Mouse (Mus musculus): ENCODE measurements at regions not wholly inside any gene's neighbourhood (a gene's known extent, or its start where the extent isn't known, plus 50 kb on each side); places are given as distances from the start of the nearest gene placed in this dataset.

DNA sequence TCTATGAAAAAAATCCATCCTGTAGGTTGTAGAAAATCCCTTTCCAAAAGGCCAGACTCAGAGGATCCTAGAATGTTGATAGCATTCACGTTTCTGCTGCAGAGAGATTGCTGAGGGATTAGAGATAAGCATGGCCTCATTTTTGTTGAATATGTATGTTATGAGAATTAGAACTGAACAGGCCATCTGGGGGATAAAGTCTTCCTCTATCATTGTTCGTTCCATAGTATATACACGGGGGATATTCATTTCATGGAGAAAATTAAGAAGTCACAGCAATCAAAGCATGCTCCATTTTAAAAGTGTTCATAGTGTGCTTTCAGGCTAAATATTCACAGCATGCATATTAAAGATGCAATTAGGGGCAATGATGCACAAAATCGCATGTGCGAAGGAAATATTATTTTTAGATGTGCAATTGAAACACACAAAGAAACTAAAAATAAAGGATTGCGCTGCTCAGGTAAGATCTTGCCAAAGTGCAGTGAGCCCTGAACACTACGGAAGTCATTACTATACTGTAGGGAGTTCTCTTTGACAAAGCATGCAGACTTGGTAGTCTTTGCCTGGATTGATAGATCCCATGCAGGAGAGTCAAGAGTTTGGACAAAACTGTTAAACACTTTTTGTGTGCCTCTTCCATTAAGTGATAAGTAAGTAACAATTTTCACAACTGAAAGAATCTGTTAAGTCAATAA lies 511.5 kb downstream of the Phf3 start:
- DNase-seq (ENCODE audit: extremely low spot score in 1 of 2, low spot score in 1 of 2), result no peak

DNA sequence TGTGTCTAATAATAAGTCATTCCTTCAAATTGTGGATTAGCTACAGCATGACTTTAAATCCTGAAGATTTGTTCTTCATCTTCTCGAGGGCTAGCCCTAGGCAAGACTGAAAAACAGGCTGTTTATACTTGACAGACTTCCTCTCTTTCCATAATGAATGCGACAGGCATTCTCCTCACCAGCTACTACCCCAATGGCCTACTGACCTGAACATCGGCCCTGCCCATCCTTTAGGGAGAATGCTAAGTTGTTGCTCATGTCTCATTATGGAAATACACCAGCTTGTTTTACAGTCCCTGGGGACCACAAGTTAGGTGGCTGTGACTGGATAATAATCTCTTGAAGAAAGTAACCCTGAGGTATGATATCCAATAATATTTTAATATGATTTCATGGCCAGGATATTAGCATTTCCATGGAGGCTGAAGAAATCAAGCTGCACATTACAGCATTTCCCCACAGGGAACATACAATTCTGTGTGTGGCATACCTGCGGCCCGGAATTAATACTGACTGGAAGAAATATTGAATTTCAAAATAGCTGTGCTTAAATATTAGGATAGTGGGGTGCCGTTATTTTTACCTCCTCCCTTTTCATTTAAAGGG lies 553.0 kb downstream of the Phf3 start:
- DNase-seq (ENCODE audit: extremely low spot score in 1 of 2, low spot score in 1 of 2), result no peak

DNA sequence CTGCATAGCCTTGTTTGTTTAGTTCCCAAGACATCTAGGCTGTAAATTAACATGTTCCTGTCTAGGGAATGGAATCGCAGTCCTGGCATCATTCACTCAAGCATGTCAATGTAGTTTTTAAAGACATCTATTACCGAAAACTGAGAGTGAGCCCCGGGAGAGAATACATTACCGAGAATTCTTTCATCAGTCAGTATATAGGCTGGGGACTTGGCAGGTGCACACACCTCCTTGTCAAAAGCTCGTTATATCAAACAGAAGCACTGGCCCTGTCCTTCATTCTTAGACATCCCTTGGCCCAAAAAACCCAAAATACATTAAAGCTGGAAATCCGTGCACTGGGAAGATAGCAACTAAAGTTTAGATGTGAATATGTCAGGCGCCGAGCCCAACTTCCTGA lies 555.5 kb downstream of the Phf3 start:
- no peak for DNase-seq (ENCODE audit: extremely low spot score in 1 of 2, low spot score in 1 of 2)

DNA sequence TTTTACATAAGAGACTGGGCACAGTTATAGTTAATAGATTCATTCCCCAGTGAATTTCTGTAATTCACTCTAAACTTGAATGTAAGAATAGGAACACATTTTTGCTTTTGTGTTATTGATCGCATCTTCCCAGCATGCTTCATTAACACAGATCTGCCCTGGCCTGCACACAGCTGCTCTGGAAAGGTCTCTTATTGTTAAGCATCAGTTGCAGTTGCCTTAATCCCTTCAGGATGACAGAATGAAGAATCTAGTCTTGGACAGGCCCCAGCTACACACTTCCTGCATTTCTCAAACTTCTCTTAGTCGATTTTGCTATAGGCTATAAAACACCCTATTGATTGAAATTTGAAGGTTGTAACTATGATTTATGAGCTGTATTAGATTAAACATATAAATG lies 584.6 kb downstream of the Phf3 start:
- no peak for DNase-seq (ENCODE audit: extremely low spot score in 1 of 2, low spot score in 1 of 2)

DNA sequence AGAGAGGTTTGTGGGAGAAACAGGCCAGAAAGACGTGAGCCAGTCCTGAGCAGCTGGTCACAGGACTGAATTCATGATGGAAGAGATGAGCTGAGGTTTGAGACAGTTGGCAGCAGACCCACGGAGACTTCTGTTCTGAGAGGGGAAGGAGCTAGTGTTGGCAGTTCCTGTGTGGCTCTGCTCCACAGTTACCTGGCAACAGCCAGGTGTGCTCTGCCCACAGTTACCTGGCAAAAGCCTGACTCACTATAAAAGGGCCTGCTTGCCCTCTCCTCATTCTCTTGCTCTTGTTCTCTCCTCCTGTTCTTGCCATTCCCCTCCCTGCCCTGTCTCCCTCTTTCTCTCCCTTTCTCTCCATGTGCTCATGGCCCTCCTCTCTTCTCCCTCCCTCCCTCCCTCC lies 611.3 kb downstream of the Phf3 start:
- no peak for DNase-seq (ENCODE audit: extremely low spot score in 1 of 2, low spot score in 1 of 2)

DNA sequence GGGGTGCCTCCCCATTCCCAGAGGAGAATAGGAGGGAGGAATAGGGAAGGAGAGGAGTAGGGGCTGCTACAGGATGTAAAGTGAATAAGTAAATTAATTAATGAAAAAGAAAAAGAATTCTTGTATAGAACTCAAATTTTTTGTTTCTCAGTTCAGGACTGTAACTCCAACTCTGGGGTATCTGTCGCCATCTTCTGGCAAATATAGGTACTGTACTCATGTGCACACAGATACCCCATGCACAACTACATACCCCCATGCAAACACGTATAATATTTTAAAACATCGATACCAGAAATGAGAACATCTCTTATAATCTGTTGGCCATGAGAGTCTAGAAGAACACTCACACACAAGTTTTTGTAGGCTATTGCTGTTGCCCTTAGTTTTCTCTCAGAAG lies 614.2 kb downstream of the Phf3 start:
- DNase-seq (ENCODE audit: extremely low spot score in 1 of 2, low spot score in 1 of 2), result peak in 1 of 2 experiments; percentile 5

DNA sequence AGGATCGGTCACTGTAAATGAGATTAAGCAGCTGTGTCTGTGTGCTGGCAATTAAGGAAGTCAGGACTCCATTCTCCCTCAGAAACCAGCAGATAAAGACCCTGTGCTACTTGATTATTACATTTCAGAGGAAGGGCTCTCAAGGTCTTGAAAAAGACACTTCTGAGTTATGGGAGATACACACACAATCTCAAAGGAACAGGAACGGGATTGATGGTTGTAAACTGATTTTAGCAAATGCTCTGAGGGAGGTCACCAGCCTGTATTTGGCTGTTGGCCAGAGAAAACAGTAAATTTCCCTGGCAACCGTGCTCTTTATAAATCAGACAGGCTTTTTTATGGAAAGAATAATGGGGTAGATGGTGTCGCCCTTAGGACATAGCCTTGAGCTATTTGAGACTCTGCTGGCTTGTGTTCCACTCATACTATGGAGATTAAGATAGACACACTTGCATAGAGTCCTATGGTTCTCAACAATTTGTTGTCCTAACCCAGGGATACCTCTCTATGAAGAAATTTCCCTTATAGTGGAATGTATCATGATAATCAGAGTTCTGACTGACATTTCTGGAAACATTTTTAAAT lies 656.9 kb downstream of the Phf3 start:
- DNase-seq (ENCODE audit: extremely low spot score in 1 of 2, low spot score in 1 of 2), result no peak

DNA sequence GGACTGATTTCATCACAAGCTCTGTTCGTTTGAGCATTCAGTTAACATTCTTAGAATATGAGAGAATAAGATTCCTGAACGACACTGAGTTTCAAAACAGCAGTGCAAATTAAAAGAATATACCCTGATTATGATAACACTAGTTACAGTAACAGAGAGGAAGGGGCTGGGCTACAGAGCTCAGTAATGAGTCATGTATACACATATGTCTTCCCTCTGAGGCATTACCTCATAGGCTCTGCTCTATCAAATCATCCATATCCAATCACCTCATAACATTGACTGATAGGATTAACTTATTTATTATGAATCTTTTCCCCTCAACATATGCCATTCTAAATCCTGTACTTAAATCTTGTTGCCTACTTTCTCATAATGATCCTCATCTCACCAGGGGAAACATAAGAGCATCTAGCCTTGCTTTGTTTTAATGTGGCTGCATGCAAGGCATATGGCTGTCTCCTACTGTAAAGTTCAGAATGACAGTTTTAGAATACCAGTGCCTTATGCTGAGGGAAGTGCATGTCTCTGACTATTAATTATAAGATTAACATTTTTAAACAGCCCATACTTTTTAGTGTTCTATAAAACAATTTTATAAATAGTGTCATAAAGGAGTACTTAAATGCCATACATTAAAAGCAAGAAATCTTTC lies 669.0 kb downstream of the Phf3 start:
- DNase-seq (ENCODE audit: extremely low spot score in 1 of 2, low spot score in 1 of 2), result no peak

DNA sequence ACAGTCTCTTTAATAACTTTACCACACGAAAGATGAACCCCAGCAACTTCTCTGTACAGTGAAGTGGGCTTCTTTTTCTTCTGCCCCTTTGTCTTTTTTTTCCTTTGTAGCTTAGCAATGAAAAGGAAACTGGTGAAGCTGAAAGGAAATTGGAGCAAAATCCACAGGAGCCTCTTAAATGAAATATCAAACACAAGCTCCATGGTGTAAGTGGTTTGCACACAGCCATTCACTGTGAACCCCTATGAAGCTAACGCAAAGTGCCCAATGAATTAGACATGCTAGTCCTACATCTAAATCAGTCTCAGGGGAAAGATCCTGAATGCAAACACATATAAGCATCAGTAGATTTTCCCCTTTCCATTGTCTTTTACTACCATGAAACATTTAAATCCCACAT lies 697.5 kb downstream of the Phf3 start:
- DNase-seq (ENCODE audit: extremely low spot score in 1 of 2, low spot score in 1 of 2), result no peak

DNA sequence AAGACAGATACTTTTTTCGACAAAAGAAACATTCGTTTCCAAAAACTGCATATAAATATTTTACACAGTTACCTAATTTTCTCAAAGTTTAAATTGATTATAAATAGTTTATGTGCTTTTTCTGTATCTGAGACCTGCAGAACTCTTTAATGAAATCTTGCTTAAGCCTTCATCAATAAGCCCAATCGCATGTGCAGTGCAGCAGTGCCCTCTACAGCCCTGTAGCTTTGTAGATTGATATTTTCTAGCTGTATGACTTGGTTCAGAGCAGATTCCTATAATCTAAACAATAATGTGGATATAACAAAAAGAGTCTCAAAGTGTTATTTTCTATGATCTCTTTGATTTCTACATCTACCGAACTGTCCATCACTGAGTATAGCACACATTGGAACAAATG lies 728.7 kb downstream of the Phf3 start:
- DNase-seq (ENCODE audit: extremely low spot score in 1 of 2, low spot score in 1 of 2), result peak; percentile 17 to 59

DNA sequence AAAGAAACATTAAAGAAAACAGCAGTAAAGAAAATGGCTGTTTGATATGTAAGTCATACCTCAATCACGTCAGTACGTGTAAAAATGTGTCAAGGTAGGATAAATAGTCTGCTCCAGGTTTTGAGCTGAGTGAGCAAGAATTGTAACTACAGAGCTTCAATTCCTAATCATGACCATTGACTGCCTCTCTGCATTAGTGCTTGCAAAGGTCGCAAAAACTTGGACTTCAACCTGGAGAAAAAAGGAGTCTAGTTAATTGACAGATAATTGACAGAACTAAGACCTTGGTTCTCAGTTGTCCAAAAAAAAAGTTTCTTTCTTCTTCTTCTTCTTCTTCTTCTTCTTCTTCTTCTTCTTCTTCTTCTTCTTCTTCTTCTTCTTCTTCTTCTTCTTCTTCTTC lies 759.5 kb downstream of the Phf3 start:
- no peak for DNase-seq (ENCODE audit: extremely low spot score in 1 of 2, low spot score in 1 of 2)

Small RNA genes in the stretch of these regions (microRNA-seq; reads per million reads assigned to microRNA genes)
- gene Gm27430, result 0 reads per million in 2 experiments

Measured in layer of hippocampus, postnatal 25 days (tissue).